Mouse (Mus musculus): Measurements from ENCODE around the gene Ccnc.

Ccnc gene

DNA sequence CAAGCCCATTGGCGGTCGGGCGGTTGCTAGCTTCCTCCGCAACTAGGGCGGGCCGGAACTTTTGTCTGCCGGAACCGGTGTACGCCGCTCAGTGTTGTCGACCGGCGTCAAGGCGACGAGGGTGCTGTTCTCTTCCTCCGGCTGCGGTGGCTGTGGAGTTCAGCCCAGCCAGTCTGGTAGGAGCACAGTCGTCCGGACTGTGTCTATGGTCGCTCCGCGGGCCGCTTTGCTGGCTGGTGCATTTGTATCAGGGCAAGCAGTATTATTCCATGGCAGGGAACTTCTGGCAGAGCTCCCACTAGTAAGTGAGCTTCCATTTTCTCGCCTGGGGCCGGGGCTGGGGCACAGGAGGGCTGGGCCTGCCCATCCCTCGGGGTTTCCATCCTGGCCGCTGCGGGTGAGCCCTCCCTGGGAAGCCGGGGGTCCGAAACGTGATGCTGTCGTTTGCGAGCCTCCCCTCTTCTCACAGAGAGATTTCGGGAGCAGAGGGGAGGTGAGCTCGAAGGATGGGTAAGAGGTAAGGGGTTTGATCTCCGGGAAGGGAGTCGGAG is at the start of gene Ccnc:
Ccnc (plus strand) TSS at position 87 of the 551 bp plus-strand sequence.
- in situ Hi-C loops (cut with MboI; ENCODE audit: unreplicated experiment in 2 of 2) = loop anchor here (5.0 to 10.0 kb wide), 3 partner anchors 40 to 97 kb away; partner anchors contain the start of genes Tstd3 (in 1 of the 2) and Usp45 (in 1 of the 2)

DNA sequence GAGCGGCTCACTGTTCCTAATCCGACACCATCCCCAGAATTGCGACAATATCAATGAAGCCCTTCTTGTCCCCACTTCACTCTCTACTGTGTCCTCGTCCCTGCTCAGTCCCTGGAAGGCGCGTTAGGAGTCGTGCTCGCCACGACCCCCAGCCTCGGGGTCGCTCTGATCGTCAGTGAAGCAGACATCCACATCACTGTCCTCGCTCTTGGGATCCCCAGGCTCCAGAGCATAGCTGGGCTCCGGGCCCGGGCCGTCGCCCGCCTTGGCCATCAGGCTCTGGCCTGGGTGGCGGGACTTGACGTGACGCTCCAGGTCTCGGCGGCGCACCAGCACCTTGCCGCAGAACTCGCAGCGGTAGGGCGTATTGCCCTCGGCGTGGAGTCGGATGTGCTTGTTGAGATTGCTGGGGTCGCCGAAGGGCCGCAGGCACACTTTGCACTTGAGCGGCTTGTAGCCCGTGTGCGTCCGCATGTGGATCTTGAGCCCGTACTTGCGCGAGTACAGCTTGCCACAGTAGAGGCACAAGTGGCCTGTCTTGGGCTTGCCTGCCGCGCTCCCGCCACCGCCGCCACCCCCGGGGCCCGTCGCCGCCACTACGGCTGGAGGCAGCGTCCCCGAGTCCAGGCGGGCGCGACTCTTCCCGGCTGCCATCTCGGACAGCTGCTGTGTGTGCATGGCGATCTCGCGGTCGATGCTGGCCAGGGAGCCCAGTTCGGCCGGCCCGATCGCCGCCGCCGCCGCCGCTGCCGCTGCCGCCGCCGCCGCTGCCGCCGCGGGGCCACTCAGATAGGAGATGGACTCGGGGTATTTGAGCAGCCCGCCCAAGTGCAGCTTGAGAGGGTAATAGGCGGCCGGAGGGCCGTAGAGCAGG is 49.2 kb upstream of the Ccnc start:
- in situ Hi-C loops (cut with MboI; ENCODE audit: unreplicated experiment in 2 of 2) = no loop called here

DNA sequence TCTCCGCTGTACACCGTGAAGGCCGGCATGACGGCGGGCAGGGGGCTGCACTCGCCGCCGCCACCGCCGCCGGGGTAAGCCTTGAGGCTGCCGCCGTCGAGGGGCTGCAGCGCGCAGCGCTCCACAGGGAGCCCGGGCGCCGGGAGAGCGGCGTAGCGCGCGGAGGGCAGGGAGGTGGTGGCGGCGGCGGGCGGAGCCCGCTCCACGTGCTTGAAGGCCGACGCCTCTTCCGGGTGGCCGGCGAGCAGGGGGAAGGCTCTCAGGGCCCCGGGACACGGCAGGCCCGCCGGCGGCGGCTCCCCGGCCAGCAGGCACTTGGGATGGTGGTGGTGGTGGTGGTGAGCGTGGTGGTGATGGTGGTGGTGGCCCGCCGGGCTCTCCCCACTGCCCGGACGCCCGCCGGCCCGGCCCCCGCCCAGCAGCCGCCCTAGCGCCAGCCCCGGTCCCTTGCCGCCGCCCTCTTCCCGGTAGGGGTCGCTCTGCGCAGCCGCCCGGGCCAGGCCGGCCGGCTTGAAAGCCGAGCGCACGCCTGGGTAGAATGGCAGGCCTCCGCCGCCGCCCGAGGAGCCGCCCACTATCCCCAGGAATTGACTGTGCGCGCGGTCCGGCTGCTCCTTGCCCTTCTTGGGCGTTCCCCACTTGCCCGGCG is 48.4 kb upstream of the Ccnc start:
- in situ Hi-C loops (cut with MboI; ENCODE audit: unreplicated experiment in 2 of 2) = no loop called here

GRCm38 (mm10) chr4:21679624-21680480 is 47.6 kb upstream of the Ccnc start:
- in situ Hi-C loops (cut with MboI; ENCODE audit: unreplicated experiment in 2 of 2) = no loop called here

- in situ Hi-C loops (cut with MboI; ENCODE audit: unreplicated experiment in 2 of 2) = no loop called here
These were observed 46.5 kb upstream of the Ccnc start for GRCm38 (mm10) chr4:21680971-21681370.

DNA sequence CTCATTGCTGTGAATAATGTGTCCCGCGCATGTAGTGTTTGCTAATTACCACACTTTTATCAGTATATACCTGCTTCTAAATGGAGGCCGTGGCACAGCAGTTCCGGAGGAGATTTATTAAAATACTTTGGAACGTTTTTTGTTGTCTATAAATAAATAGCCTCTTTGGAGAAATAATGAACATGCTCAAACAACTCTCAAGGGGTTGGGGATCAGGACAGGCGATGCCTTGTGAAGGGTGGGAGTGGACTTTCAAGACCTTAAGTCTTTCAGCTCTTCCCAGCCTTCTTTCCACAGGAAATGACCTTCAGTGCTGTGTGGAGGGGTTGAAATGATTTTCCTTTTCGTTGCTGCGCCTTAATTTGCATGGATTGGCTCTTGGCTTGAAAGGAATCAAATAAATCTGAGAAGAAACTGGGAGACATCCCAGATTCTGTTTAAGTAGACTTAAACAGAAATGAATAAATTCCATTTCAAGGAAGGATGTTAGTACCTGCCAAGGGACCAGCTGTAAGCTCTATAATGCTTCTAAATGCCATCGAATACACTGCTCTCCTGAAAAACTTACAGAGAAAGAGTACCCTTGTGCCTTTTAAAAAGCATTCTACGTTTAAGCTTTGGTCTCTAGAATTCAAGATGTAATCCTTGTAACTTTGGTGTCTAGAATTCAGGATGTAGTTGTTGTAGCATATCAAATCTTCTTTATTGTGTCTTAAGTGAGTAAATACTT is 44.9 kb upstream of the Ccnc start:
- in situ Hi-C loops (cut with MboI; ENCODE audit: unreplicated experiment in 2 of 2) = no loop called here

DNA sequence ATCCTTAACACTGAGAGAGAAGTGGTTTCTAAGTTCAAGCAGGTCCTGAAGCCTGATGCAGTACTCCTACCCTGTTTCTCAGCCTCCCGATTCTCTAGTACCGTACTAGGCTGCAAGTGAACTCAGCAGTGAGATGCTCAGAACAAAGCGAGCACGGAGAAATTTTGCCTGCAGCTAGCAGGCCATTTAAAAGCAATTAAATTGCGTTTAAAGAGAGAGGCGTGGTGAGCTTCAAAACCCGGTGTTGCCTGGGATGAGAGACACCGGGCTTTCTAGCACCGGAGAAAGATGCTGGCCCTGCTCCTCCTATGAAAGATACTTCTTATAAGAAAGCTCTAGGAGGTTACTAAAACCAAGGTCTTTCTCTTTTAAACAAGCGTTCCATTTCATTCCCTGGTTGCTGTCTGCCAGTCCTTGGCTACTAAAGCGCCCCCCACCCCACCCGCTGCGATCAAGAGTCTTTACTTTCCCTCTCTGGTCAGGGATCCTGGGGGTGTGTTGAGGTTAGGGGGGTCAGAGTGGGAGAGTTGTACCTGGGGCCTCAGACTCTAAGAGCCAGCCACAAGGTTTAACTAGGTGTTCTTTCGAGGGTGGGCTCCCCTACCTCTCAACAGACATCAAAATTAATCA is 43.0 kb upstream of the Ccnc start:
- in situ Hi-C loops (cut with MboI; ENCODE audit: unreplicated experiment in 2 of 2) = no loop called here

DNA sequence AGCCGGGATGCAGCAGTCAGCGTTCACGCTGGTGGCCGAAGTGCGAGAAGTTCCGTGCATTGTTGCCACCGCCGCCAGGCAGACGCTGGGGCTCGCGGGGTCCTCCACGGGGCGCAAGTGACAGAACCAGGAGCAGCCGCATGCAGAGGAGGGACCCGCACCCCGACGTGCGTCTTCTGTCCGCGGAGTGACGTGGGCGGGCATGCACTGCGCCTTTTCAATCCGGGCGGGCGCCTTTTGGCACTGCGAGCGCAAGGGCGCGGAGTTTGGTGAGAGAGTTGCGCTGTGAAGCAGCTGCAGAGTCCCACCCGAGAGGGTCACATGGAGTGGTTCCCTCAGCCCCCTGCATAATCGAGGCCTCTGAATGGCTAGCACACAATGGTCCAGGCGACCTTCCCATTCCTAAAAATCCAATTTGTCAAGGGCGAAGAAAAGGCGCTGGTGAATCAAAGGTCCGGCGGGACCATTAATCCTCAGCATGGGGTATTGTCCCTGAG is 41.9 kb upstream of the Ccnc start, which contains the start of gene Prdm13:
Prdm13 (minus strand) TSS at position 369 of the 497 bp plus-strand sequence.
- in situ Hi-C loops (cut with MboI; ENCODE audit: unreplicated experiment in 2 of 2) = no loop called here

GRCm38 (mm10) chr4:21686416-21686815 is 41.1 kb upstream of the Ccnc start:
- in situ Hi-C loops (cut with MboI; ENCODE audit: unreplicated experiment in 2 of 2) = no loop called here

DNA sequence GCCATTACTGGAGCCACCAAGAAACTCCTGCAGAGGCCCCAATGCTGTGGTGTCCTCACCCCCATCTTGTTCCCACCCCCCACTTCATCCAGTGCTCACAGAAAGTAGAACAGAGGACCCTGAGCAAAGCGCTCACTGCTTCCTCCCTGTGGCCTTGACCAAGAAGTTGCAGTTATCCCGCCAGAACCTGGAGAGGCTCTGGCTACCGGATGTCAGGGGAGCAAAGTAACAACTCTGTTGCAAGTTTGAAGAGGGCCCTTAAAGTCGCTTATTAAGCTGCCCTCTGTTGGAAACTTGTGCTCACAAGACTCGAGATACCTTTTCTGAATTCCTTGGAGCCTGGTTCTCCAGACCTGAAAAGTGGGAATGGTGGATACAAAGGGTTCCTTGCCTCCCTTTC is 40.6 kb upstream of the Ccnc start:
- in situ Hi-C loops (cut with MboI; ENCODE audit: unreplicated experiment in 2 of 2) = no loop called here

DNA sequence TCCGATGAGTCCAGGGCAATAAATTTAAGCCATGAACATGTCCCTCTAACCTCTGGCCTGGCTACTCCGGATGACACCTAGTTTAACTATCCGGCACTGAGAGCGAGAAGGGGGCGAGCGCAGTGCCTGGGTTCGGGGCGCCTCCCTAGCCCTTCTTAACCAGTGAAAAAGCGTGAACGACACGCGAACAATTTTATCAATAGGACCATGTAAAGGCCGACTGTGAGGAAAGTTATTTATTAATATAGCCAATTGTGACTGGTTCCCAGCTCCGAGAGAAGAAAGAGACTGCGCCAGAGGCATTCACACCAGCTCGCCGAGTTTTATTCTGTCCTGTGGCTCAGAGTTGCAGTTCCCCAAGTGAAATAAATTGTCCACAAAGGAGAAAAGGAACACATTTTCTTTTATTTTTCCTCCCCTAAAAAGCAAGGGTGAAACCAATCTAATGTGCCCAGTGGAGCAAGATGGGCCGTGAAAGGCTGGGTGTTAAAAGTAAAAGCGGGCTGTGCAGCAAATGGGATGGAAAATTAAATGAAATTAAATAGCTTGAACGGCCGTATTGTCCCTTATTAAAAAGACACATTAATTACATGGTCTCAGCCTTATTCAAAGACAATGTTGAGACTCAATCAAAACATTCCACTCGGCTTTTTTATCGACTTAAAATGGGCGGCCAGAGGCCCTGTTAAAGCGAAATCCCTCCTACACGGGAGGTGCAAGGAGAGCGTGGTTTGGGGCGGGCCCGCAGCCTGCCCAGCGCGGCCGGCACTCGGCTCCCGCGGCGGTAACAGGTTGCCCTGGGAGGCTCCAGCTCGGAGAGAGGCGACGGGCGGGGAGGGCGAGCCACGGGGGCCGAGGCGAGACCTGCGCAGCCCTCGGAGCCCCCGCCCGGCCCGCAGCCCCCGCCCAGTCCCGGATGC is 39.5 kb upstream of the Ccnc start:
- in situ Hi-C loops (cut with MboI; ENCODE audit: unreplicated experiment in 2 of 2) = no loop called here

- in situ Hi-C loops (cut with MboI; ENCODE audit: unreplicated experiment in 2 of 2) = no loop called here
These were observed 38.7 kb upstream of the Ccnc start for GRCm38 (mm10) chr4:21688703-21689200.

DNA sequence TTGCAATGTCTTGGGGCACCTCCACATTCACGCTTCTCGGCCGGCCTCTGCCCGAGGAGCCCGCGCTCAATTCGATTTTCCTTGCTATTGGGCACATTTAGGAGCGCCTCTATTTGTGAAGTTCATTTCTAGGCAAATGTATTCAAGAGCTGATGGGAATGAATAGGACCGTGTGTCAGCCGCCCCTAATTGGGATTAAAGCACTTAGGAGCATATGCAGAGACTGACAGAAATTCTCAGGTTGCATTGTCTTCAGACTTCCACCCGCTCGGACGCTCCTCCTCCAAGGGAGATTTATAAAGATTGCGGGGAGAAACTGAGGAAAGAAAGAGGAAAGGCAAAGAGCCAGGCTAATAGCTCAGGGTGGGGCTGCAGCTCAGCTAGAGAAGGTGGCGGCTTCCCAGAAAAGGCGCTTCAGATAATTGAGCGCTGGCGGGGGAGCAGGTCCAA is 38.0 kb upstream of the Ccnc start:
- in situ Hi-C loops (cut with MboI; ENCODE audit: unreplicated experiment in 2 of 2) = no loop called here

DNA sequence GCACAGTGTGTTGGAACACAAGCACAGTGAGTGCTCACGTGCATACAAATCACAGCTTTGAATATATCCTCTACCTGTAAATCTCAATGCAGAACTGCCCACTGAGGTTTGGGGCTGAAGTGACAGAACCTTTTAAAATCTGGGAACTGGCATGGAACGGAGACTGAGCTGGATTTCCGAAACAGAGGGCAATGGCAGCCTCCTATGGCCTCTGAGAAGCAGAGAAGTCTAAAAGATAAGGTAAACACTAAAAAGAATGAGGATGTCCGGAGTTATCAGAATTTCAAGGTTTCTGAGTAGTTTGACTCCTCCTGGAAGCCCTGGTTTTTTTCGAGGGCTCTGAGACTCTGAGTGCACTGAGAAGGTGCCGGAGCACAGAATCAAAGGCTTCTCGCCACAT is 37.3 kb upstream of the Ccnc start:
- in situ Hi-C loops (cut with MboI; ENCODE audit: unreplicated experiment in 2 of 2) = loop anchor here in 1 of 2 experiments (10.0 kb wide), 1 partner anchor 1995 kb away; no protein-coding TSS in a partner anchor

DNA sequence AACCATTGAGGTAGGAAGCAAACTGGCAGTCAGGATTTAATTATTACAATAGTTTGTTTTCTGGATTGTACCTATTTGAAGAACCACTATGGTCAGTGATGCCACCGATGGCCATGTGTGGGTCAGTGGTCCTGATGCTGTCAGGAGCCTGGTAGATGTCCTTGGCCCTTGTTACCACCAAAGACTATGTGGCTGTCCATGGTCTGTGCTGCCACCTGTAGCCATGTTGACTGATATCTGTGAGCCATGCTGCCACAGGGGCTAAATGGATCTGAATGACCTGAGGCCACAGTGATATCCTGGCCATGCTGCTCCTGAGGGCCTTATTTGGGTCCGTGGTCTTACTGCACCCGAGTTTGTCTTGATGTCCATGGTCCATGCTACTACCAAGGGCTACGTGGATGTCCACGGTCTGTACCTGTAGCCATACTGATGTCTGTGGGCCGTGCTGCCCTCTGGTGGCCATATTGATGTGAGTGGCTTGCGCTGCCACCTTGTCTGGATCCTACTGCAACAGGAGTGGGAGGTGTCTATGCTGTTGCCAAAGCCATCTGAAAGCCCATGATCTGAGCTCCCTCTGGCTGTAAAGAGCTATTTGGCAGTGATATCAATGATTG is 31.8 kb upstream of the Ccnc start:
- in situ Hi-C loops (cut with MboI; ENCODE audit: unreplicated experiment in 2 of 2) = loop anchor here (5.0 to 10.0 kb wide), 3 partner anchors 158 to 2001 kb away; no protein-coding TSS in a partner anchor

DNA sequence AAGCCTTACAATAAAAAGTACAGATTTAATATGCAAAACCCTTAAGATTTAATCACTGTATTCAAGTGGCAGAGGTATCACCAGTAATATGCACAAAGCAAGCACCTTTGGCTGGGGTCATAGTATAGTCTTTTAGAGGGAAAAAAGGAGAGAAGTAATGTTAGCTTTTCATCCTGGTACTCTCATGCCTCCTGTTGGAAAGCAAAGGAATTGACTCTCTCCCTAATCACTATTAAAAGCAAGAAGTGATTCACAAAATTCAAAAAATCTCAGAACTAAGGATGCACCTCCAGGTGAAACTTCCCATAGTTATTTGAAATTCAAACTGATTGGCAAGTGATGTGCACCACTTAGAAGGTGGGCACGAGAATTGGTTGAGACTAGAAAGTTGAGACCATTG is 22.5 kb upstream of the Ccnc start:
- in situ Hi-C loops (cut with MboI; ENCODE audit: unreplicated experiment in 2 of 2) = no loop called here

GRCm38 (mm10) chr4:21712147-21712546 is 15.4 kb upstream of the Ccnc start:
- in situ Hi-C loops (cut with MboI; ENCODE audit: unreplicated experiment in 2 of 2) = no loop called here
